In the genomic region with DNA sequence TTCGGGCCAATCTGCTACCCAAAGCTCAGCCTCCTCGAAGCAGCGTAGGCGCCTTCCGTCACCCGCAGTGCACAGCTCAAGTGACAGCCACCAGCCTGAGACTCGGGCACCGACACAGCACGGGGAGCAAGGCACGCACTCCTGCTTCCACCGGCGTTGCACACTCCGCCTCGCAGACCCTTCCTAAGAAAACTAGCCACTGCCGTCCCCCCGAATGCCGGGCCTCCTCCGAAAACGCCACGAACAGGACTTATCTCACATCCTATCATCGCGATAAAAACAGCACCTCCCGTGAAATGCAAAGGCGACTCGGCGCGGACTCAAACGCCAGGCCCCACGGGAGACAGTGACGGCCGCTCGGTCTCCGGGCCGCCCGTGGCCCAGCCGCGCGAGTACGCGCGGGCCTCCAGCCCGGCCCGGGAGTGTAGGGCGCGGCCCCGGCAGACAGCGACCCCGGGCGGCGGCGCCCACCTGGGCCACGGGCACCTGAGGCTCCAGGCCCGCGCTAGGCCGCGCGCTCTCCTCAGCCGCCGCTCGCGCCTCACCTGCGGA, we compare ENCODE assay signal across 8 mouse cellular contexts. TPM values are rescaled to one million over a fixed set of nuclear protein-coding genes. Genes with fewer than 3 reads are reported as not detected.
DNase-seq lines count a peak whose midpoint lies in the region; ATAC-seq and TF ChIP-seq lines count a peak whose summit lies in the region.

No protein-coding gene starts in this region.

- under 1% methylated on average over 62 of the region's 62 CpGs for WGBS in hindbrain, embryonic 13.5 days
- WGBS in small intestine, adult 2 months, result under 1% methylated on average over 62 of the region's 62 CpGs

- peaks cover 17% of the 10 kb centered on the region for H3K4me1 ChIP-seq in bone marrow macrophage, adult 2 months (ENCODE audit: control insufficient read depth, insufficient read depth, low read length)
- peaks cover 22% of the 10 kb centered on the region for H3K4me1 ChIP-seq in hindbrain, embryonic 13.5 days (replicated peaks)
- H3K4me1 ChIP-seq in small intestine, adult 2 months (ENCODE audit: control insufficient read depth, insufficient read depth, insufficient read length, low read length), result peaks cover 7% of the 10 kb centered on the region; the same call in 1 of the 2 replicates

- intact Hi-C loops in left cerebral cortex, postnatal 14 days (cut with DNase I), result loop anchor here (5.0 kb wide), 1 partner anchor 57 kb away; no protein-coding TSS in a partner anchor

- ATAC-seq in erythroblast, adult 5-6 weeks (replicated peaks; ENCODE audit: low FRiP score, poor library complexity, severe bottlenecking), result peak; percentile 38; the same call in 1 of the 2 replicates
- peak; percentile 91 for ATAC-seq in hindbrain, embryonic 13.5 days (ENCODE audit: low FRiP score)
- ATAC-seq in megakaryocyte-erythroid progenitor cell, adult 5-6 weeks (replicated peaks; ENCODE audit: low FRiP score, low TSS enrichment, poor library complexity, severe bottlenecking), result peak; percentile 56

- no peaks in the 10 kb centered on the region for H3K9me3 ChIP-seq in hindbrain, embryonic 13.5 days

- 0 out of 2 replicates have a peak, but pooled peaks cover 3% of the 10 kb centered on the region for H3K27me3 ChIP-seq in hindbrain, embryonic 13.5 days
- no peaks in the 10 kb centered on the region for H3K27me3 ChIP-seq in small intestine, adult 2 months (ENCODE audit: control insufficient read depth, insufficient read depth, low read length)

- H3K27ac ChIP-seq in bone marrow macrophage, adult 2 months (ENCODE audit: insufficient read depth, low read depth, low read length), result no peak overlapping the region
- H3K27ac ChIP-seq in hindbrain, embryonic 13.5 days, result peak overlapping the region; percentile 96
- peak overlapping the region; percentile 70 for H3K27ac ChIP-seq in small intestine, adult 2 months (ENCODE audit: insufficient read depth, low read depth, low read length)

- peak overlapping the region; percentile 67 for H3K4me2 ChIP-seq in hindbrain, embryonic 13.5 days

- no peak for TF ChIP-seq POLR2A in bone marrow macrophage, adult 2 months (IDR thresholded peaks at IDR 0.05; ENCODE audit: borderline replicate concordance, low read depth, low read length)
- peak; percentile 33 for TF ChIP-seq POLR2A in small intestine, adult 2 months (IDR thresholded peaks at IDR 0.05; ENCODE audit: low read depth, low read length)

- peak overlapping the region; percentile 94 for H3K9ac ChIP-seq in hindbrain, embryonic 13.5 days

- peak; percentile 95 for DNase-seq in heart, adult 11 months
- no peak for DNase-seq in heart, adult 9 months (ENCODE audit: low spot score in 2 of 2)
- DNase-seq in left cerebral cortex, postnatal 14 days (ENCODE audit: low spot score in 2 of 2), result peak; percentile 61

- peak overlapping the region; percentile 88 for H3K4me3 ChIP-seq in bone marrow macrophage, adult 2 months (ENCODE audit: insufficient read depth, low read length)
- H3K4me3 ChIP-seq in hindbrain, embryonic 13.5 days, result peak overlapping the region; percentile 88
- H3K4me3 ChIP-seq in small intestine, adult 2 months (ENCODE audit: low read depth, low read length), result peak overlapping the region; percentile 93

- TF ChIP-seq CTCF in bone marrow macrophage, adult 2 months (IDR thresholded peaks at IDR 0.05; ENCODE audit: low read depth, low read length), result no peak
- no peak for TF ChIP-seq CTCF in small intestine, adult 2 months (IDR thresholded peaks at IDR 0.05; ENCODE audit: extremely low read depth, insufficient read length, insufficient replicate concordance, low read depth, low read length)

- 0 out of 2 replicates have a peak, but pooled peaks cover 3% of the 10 kb centered on the region for H3K36me3 ChIP-seq in hindbrain, embryonic 13.5 days
- no peaks in the 10 kb centered on the region for H3K36me3 ChIP-seq in small intestine, adult 2 months (ENCODE audit: control insufficient read depth, insufficient read depth, low read length)

RNA-seq across cellular contexts. Expression of a gene that starts 1.1 kb away (rescaled TPM):
- polyA plus RNA-seq in bone marrow macrophage, adult 2 months (2012; ENCODE audit: insufficient read depth, insufficient read length, missing spikeins), result 17.2 and 24.5 TPM in 2 replicates
- total RNA-seq in erythroblast, adult 5-6 weeks (2015; ENCODE audit: low replicate concordance), result 4.4 and 6.9 TPM in 2 replicates
- total RNA-seq in erythroblast, adult 5-6 weeks (2017; ENCODE audit: low replicate concordance), result 2.5 and 6.1 TPM in 2 replicates
- 69.3 and 69.8 TPM in 2 replicates for polyA plus RNA-seq in hindbrain, embryonic 13.5 days (2015; fragmentation: Nextera tagmentation; extraction: Ambion mirVana)
- 10 to 100 TPM; 61.8 to 63.2 TPM for total RNA-seq in left cerebral cortex, postnatal 14 days (2021)
- 5.2 and 12.7 TPM in 2 replicates for total RNA-seq in megakaryocyte-erythroid progenitor cell, adult 5-6 weeks (2014; fragmentation: Nextera tagmentation)
- 12.6 and 14.8 TPM in 2 replicates for total RNA-seq in megakaryocyte-erythroid progenitor cell, adult 5-6 weeks (2017)
- 0.44 and 1.3 TPM in 2 replicates for polyA plus RNA-seq in small intestine, adult 2 months (2012; rRNA removed)

RNA-seq across cellular contexts. Expression of a gene that starts 24.3 kb away (rescaled TPM):
- polyA plus RNA-seq in bone marrow macrophage, adult 2 months (2012; ENCODE audit: insufficient read depth, insufficient read length, missing spikeins), result 1.4 TPM in 1 of 2 replicates, not detected in the other
- total RNA-seq in erythroblast, adult 5-6 weeks (2015; ENCODE audit: low replicate concordance), result not detected in 2 replicates
- not detected in 2 replicates for total RNA-seq in erythroblast, adult 5-6 weeks (2017; ENCODE audit: low replicate concordance)
- polyA plus RNA-seq in hindbrain, embryonic 13.5 days (2015; fragmentation: Nextera tagmentation; extraction: Ambion mirVana), result not detected in 2 replicates
- not detected for total RNA-seq in left cerebral cortex, postnatal 14 days (2021)
- total RNA-seq in megakaryocyte-erythroid progenitor cell, adult 5-6 weeks (2014; fragmentation: Nextera tagmentation), result not detected in 2 replicates
- total RNA-seq in megakaryocyte-erythroid progenitor cell, adult 5-6 weeks (2017), result not detected in 2 replicates
- polyA plus RNA-seq in small intestine, adult 2 months (2012; rRNA removed), result not detected in 2 replicates

Comparison
In these comparisons a context has a peak if more than half of its experiments do, and no peak if none do; other contexts are left out.
1. DNase-seq: peak in heart, adult 11 months (single experiment) and left cerebral cortex, postnatal 14 days (2 of 2); none in heart, adult 9 months (0 of 2).
2. ATAC-seq: peak in every context shown above with its lines; median percentile 91 in hindbrain, embryonic 13.5 days; 56 in megakaryocyte-erythroid progenitor cell, adult 5-6 weeks; 38 in erythroblast, adult 5-6 weeks.
3. Peak in every context shown above with its lines, with median percentiles within 50 percentile points of each other: H3K4me3 ChIP-seq.